Mouse (Mus musculus) erythroblast, adult 5-6 weeks (primary cell): ENCODE data around the gene Chst2. TPM values are rescaled to one million over a fixed set of nuclear protein-coding genes. Genes with fewer than 3 reads are reported as not detected.

Source experiments
- ATAC-seq: replicated peaks from 2 replicates; pipeline ENCODE4 v1.8.0; 2016; ENCODE audit warnings: moderate number of reproducible peaks, mild to moderate bottlenecking, moderate TSS enrichment, inconsistent platforms; ENCODE audit not compliant: poor library complexity, low FRiP score, severe bottlenecking
- total RNA-seq, 2 experiments: library from RNA; stranded (forward) in 1 of 2; stranded (reverse) in 1 of 2; fragments of 150-400 nt in 1 of 2; fragments of 200-764, 138-1000 nt in 1 of 2; gene quantifications; 2 replicates each; pipeline versions ENCODE4 v1.2.3 to v1.2.4; 2015 to 2017; ENCODE audit warnings: low replicate concordance in 2 of 2

Gene Chst2
- total RNA-seq, 2 experiments from 2014 or later, result not detected

DNA sequence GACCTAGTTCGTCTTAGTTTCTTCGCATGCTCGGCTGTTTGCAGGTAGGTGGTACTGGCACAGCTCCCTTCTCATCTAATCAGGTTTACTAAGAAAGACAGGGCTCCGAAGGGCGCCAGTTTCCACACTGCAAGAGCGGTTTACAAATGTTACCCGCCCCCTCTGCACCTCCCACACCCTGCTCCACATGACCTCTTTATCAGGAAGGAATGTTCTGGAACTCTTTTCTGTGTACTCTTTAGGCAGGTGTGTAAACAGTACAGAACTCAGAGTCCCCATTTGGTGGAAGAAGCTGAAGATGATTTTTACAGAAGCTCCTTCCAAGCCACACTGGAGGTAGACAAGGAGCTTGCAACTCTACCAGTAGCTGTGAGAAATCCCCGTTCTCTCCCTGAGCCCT is 31.2 kb downstream of the Chst2 start:
- ATAC-seq, result no peak

- no peak for ATAC-seq
Measured at GRCm38 (mm10) chr9:95373741-95374140, 32.8 kb downstream of the Chst2 start.

DNA sequence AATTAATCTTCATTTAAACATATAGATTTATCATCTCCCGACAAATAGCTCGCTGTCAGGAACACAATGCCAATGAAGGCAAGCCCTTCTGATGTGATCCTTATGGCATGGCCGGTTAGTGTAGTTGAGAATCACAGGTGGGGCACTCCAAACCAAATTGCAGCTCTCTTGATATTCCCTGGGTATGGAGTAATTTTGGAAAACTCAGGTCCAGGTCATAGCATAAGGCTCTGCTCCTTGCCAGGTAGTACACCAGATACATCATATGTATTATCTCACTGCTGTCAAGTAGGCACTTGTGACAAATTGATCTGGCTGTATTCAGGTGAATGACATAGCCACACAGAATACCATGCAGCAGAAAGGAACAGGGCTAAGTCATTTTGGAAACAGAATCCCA is 40.6 kb downstream of the Chst2 start:
- ATAC-seq, result no peak

- ATAC-seq, result no peak
Measured at GRCm38 (mm10) chr9:95353829-95354391, 52.6 kb downstream of the Chst2 start.

DNA sequence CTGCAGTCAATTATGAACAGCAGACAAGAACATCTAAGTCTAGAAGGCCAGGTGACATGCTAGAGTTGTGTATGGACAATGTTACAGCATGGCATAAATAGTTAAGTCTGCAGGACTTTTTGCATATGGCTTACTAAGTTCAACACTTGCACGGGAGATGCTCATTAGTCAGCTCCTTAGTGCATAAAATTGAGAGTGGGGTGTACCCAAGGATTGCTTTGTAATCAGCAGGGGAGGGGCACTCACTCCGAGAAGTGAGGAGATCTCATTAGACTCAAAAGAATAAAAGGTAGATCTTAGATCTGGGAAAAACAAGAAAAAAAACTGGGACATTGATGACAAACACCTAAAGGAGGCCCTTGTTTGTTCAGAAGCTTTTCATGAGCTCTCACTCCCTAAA is 54.6 kb downstream of the Chst2 start:
- no peak for ATAC-seq

DNA sequence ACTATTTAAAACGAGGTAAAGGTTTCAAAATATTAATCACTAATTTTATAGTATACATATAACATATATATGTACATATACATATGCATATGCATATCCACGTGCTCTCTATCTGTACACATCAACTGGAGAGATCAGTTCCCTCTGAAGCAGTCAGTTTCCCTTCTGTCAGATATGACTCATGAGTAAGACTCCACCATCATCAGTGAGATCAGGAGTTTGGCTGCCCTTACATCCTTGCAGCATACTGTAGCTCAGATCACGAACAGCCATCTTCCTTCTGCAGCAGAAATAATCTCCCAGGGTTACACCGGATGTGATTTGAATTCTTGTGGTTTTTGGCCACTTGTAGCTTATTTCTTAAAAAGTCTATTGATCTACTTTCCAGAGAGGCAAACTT is 56.0 kb downstream of the Chst2 start:
- no peak for ATAC-seq

Other genes starting within 250 kb of the Chst2 start
- gene U2surp, start 105.3 kb upstream of the Chst2 start, total RNA-seq (2015; ENCODE audit: low replicate concordance), result 46.0 and 63.0 TPM in 2 replicates
- 50.9 and 52.0 TPM in 2 replicates for gene U2surp, start 105.3 kb upstream of the Chst2 start, total RNA-seq (2017; ENCODE audit: low replicate concordance)
- 89.2 and 103 TPM in 2 replicates for gene Paqr9, start 152.9 kb upstream of the Chst2 start, total RNA-seq (2015; ENCODE audit: low replicate concordance)
- gene Paqr9, start 152.9 kb upstream of the Chst2 start, total RNA-seq (2017; ENCODE audit: low replicate concordance), result 114 and 145 TPM in 2 replicates
- gene Pcolce2, start 230.9 kb upstream of the Chst2 start, total RNA-seq (2015; ENCODE audit: low replicate concordance), result not detected in 2 replicates
- 0.14 TPM in 1 of 2 replicates, not detected in the other for gene Pcolce2, start 230.9 kb upstream of the Chst2 start, total RNA-seq (2017; ENCODE audit: low replicate concordance)